Mouse (Mus musculus) bone marrow, adult 2 months (tissue): Measurements from ENCODE around the gene Dennd5b.

Experiments
- CTCF ChIP-seq: fragments of 200-500 bp; IDR thresholded peaks from 2 replicates; pipeline ENCODE4 v1.5.1; 2011; ENCODE audit warnings: low read length, control low read depth; ENCODE audit not compliant: control insufficient read depth, insufficient read depth
- POLR2A ChIP-seq: fragments of 200-500 bp; IDR thresholded peaks from 2 replicates; pipeline ENCODE4 v1.6.1; 2011; ENCODE audit warnings: low read depth, mild to moderate bottlenecking, control low read depth, low read length, borderline replicate concordance; ENCODE audit not compliant: control insufficient read depth

- no peak for TF ChIP-seq POLR2A
- TF ChIP-seq CTCF = no peak
Measured at GRCm38 (mm10) chr6:149032198-149032597, 69.3 kb downstream of the Dennd5b start.
